Mouse (Mus musculus): ENCODE data around the gene Ccin. TPM values are rescaled to one million over a fixed set of nuclear protein-coding genes. Genes with fewer than 3 reads are reported as not detected.

Gene Ccin
- polyA plus RNA-seq (2012): not detected in 2 replicates

GRCm38 (mm10) chr4:43983181-43983580, at the start of gene Ccin:
Ccin (plus strand) TSS chr4:43983483.

GRCm38 (mm10) chr4:43957292-43957845, 25.9 kb upstream of the Ccin start, which contains the start of gene Glipr2:
Glipr2 (plus strand) TSS chr4:43957401.

GRCm38 (mm10) chr4:44004126-44004525, 20.8 kb downstream of the Ccin start, which contains the start of gene Clta:
Clta (plus strand) TSS chr4:44004452.

Other genes starting within 250 kb of the Ccin start
- not detected in 2 replicates for gene Olfr159, start 212.5 kb upstream of the Ccin start, polyA plus RNA-seq (2012)
- gene Olfr156, start 159.6 kb upstream of the Ccin start, polyA plus RNA-seq (2012): not detected in 2 replicates
- gene Olfr157, start 143.3 kb upstream of the Ccin start, polyA plus RNA-seq (2012): not detected in 2 replicates
- not detected in 2 replicates for gene Olfr155, start 131.9 kb upstream of the Ccin start, polyA plus RNA-seq (2012)
- 0.53 and 1.00 TPM in 2 replicates for gene Reck, start 108.0 kb upstream of the Ccin start, polyA plus RNA-seq (2012)
- gene Glipr2, start 26.1 kb upstream of the Ccin start, polyA plus RNA-seq (2012): 12.7 and 16.1 TPM in 2 replicates
- 466 and 477 TPM in 2 replicates for gene Clta, start 21.0 kb downstream of the Ccin start, polyA plus RNA-seq (2012)
- 41.3 and 46.5 TPM in 2 replicates for gene Gne, start 100.7 kb downstream of the Ccin start, polyA plus RNA-seq (2012)

All from megakaryocyte-erythroid progenitor cell, adult 5 weeks (primary cell).